Mouse (Mus musculus): ENCODE measurements around the gene Slc16a13. TPM values are rescaled to one million over a fixed set of nuclear protein-coding genes. Genes with fewer than 3 reads are reported as not detected.

Gene Slc16a13
- polyA plus RNA-seq, 1 experiment from 2014 or later: 14.2 TPM

- peak within 1 kb of the TSS; percentile 96 for H3K4me3 ChIP-seq
- H3K27ac ChIP-seq: peak within 1 kb of the TSS; percentile 93
- peak within 1 kb of the TSS; percentile 92 for H3K4me2 ChIP-seq
- WGBS: under 1% methylated on average over 28 of the region's 35 CpGs
- no peaks in the 10 kb centered on the region for H3K9me3 ChIP-seq
- H3K9ac ChIP-seq: peak within 1 kb of the TSS; percentile 97
- peak; percentile 49 for ATAC-seq (replicated peaks)
- H3K4me1 ChIP-seq: peaks cover 29% of the 10 kb centered on the region
- peaks cover 5% of the 10 kb centered on the region; the same call in 1 of the 2 replicates for H3K36me3 ChIP-seq (replicated peaks)
- peaks cover 2% of the 10 kb centered on the region; the same call in 1 of the 2 replicates for H3K27me3 ChIP-seq (replicated peaks)
Measured at GRCm38 (mm10) chr11:70239541-70240279, 18.8 kb upstream of the Slc16a13 start, which contains the start of the genes Gm21988 and Rnasek. Gene Gm21988 (minus strand): TSS chr11:70239830. Gene Rnasek (minus strand): TSS chr11:70239842.

GRCm38 (mm10) chr11:70238591-70239440, 18.0 kb upstream of the Slc16a13 start:
- Histone ChIP-seq H3K27ac (peak overlapping the region; percentile 93), H3K36me3 (replicated peaks) (peaks cover 8% of the 10 kb centered on the region; the same call in 1 of the 2 replicates), H3K4me2 (peak overlapping the region; percentile 92), H3K27me3 (replicated peaks) (no peaks in the 10 kb centered on the region), H3K4me3 (peak overlapping the region; percentile 96), H3K4me1 (peaks cover 29% of the 10 kb centered on the region), H3K9ac (peak overlapping the region; percentile 97), H3K9me3 (no peaks in the 10 kb centered on the region)
- no peak for ATAC-seq (replicated peaks)
- WGBS: 11% methylated on average over 23 of the region's 23 CpGs

GRCm38 (mm10) chr11:70237457-70238167, 16.7 kb upstream of the Slc16a13 start, which contains the start of gene 0610010K14Rik:
Gene 0610010K14Rik (minus strand): TSS chr11:70237914.
- Histone ChIP-seq H3K4me3 (peak within 1 kb of the TSS; percentile 96), H3K36me3 (replicated peaks) (peaks cover 8% of the 10 kb centered on the region; the same call in 1 of the 2 replicates), H3K27ac (peak within 1 kb of the TSS; percentile 93), H3K9me3 (no peaks in the 10 kb centered on the region), H3K4me1 (peaks cover 33% of the 10 kb centered on the region), H3K27me3 (replicated peaks) (no peaks in the 10 kb centered on the region), H3K9ac (peak within 1 kb of the TSS; percentile 97), H3K4me2 (peak within 1 kb of the TSS; percentile 92)
- peak; percentile 94 for ATAC-seq (replicated peaks)
- WGBS: under 1% methylated on average over 70 of the region's 70 CpGs

GRCm38 (mm10) chr11:70236717-70237116, 15.9 kb upstream of the Slc16a13 start:
- H3K36me3 ChIP-seq (replicated peaks): peaks cover 8% of the 10 kb centered on the region; the same call in 1 of the 2 replicates
- no peak for ATAC-seq (replicated peaks)
- H3K27ac ChIP-seq: peak overlapping the region; percentile 93
- WGBS: 30% methylated on average over 7 of the region's 7 CpGs
- no peaks in the 10 kb centered on the region for H3K27me3 ChIP-seq (replicated peaks)
- H3K4me1 ChIP-seq: peaks cover 33% of the 10 kb centered on the region
- no peaks in the 10 kb centered on the region for H3K9me3 ChIP-seq
- H3K4me2 ChIP-seq: peak overlapping the region; percentile 92
- peak overlapping the region; percentile 70 for H3K9ac ChIP-seq
- peak overlapping the region; percentile 96 for H3K4me3 ChIP-seq

GRCm38 (mm10) chr11:70235254-70235900, 14.5 kb upstream of the Slc16a13 start:
- no peak for ATAC-seq (replicated peaks)
- WGBS: 91% methylated on average over 12 of the region's 12 CpGs
- no peak overlapping the region for H3K27ac ChIP-seq
- no peak overlapping the region for H3K4me2 ChIP-seq
- H3K4me3 ChIP-seq: no peak overlapping the region
- peaks cover 4% of the 10 kb centered on the region for H3K27me3 ChIP-seq (replicated peaks)
- H3K4me1 ChIP-seq: peaks cover 29% of the 10 kb centered on the region
- no peaks in the 10 kb centered on the region for H3K9me3 ChIP-seq
- peaks cover 8% of the 10 kb centered on the region; the same call in 1 of the 2 replicates for H3K36me3 ChIP-seq (replicated peaks)
- H3K9ac ChIP-seq: no peak overlapping the region

- peaks cover 13% of the 10 kb centered on the region for H3K27me3 ChIP-seq (replicated peaks)
- no peaks in the 10 kb centered on the region for H3K9me3 ChIP-seq
- H3K4me3 ChIP-seq: no peak overlapping the region
- no peak overlapping the region for H3K9ac ChIP-seq
- ATAC-seq (replicated peaks): no peak
- H3K4me2 ChIP-seq: no peak overlapping the region
- H3K4me1 ChIP-seq: peaks cover 31% of the 10 kb centered on the region
- WGBS: 92% methylated on average over 8 of the region's 8 CpGs
- no peak overlapping the region for H3K27ac ChIP-seq
- H3K36me3 ChIP-seq (replicated peaks): peaks cover 8% of the 10 kb centered on the region; the same call in 1 of the 2 replicates
Measured at GRCm38 (mm10) chr11:70234497-70234896, 13.6 kb upstream of the Slc16a13 start.

- Histone ChIP-seq H3K9ac (no peak overlapping the region), H3K27me3 (replicated peaks) (peaks cover 17% of the 10 kb centered on the region), H3K4me1 (peaks cover 33% of the 10 kb centered on the region), H3K27ac (no peak overlapping the region), H3K36me3 (replicated peaks) (peaks cover 8% of the 10 kb centered on the region; the same call in 1 of the 2 replicates), H3K4me3 (no peak overlapping the region), H3K4me2 (no peak overlapping the region), H3K9me3 (no peaks in the 10 kb centered on the region)
- WGBS: 58% methylated on average over 5 of the region's 5 CpGs
- ATAC-seq (replicated peaks): no peak
Measured at GRCm38 (mm10) chr11:70234037-70234436, 13.2 kb upstream of the Slc16a13 start.

- Histone ChIP-seq H3K4me1 (peaks cover 32% of the 10 kb centered on the region), H3K27me3 (replicated peaks) (peaks cover 27% of the 10 kb centered on the region), H3K4me3 (peak overlapping the region; percentile 36), H3K27ac (no peak overlapping the region), H3K36me3 (replicated peaks) (peaks cover 8% of the 10 kb centered on the region; the same call in 1 of the 2 replicates), H3K9me3 (no peaks in the 10 kb centered on the region), H3K9ac (peak overlapping the region; percentile 40; the same call in 1 of the 2 replicates), H3K4me2 (peak overlapping the region; percentile 49)
- ATAC-seq (replicated peaks): no peak
- 36% methylated on average over 8 of the region's 8 CpGs for WGBS
Measured at GRCm38 (mm10) chr11:70233016-70233415, 12.2 kb upstream of the Slc16a13 start.

GRCm38 (mm10) chr11:70232546-70232945, 11.7 kb upstream of the Slc16a13 start:
- peaks cover 31% of the 10 kb centered on the region for H3K27me3 ChIP-seq (replicated peaks)
- H3K4me3 ChIP-seq: peak overlapping the region; percentile 36
- peak overlapping the region; percentile 49 for H3K4me2 ChIP-seq
- H3K4me1 ChIP-seq: peaks cover 32% of the 10 kb centered on the region
- no peak overlapping the region for H3K27ac ChIP-seq
- H3K36me3 ChIP-seq (replicated peaks): peaks cover 8% of the 10 kb centered on the region; the same call in 1 of the 2 replicates
- WGBS: 10% methylated on average over 9 of the region's 10 CpGs
- peak overlapping the region; percentile 40; the same call in 1 of the 2 replicates for H3K9ac ChIP-seq
- no peak for ATAC-seq (replicated peaks)
- H3K9me3 ChIP-seq: no peaks in the 10 kb centered on the region

GRCm38 (mm10) chr11:70230239-70230727, 9.4 kb upstream of the Slc16a13 start:
- Histone ChIP-seq H3K9me3 (no peaks in the 10 kb centered on the region), H3K36me3 (replicated peaks) (peaks cover 8% of the 10 kb centered on the region; the same call in 1 of the 2 replicates), H3K27me3 (replicated peaks) (peaks cover 53% of the 10 kb centered on the region), H3K4me3 (peak overlapping the region; percentile 31; the same call in 1 of the 2 replicates), H3K4me1 (peaks cover 40% of the 10 kb centered on the region), H3K27ac (no peak overlapping the region), H3K4me2 (peak overlapping the region; percentile 52; the same call in 1 of the 2 replicates), H3K9ac (no peak overlapping the region)
- ATAC-seq (replicated peaks): 0 out of 2 replicates have a peak, but pooled peaks have one; percentile 34
- WGBS: under 1% methylated on average over 32 of the region's 32 CpGs
